Mouse (Mus musculus) stomach, postnatal 0 days (tissue): Measurements from ENCODE around the gene Pde8a. TPM values are rescaled to one million over a fixed set of nuclear protein-coding genes. Genes with fewer than 3 reads are reported as not detected.

Source experiments
- ATAC-seq: fragments of 200-750 bp; cut with Nextera tagmentation; 2 replicates; pipeline ENCODE4 v1.8.0; 2017; ENCODE audit not compliant: low FRiP score, low TSS enrichment
- DNase-seq: peaks from one replicate; pipeline ENCODE4 v3.0.0-alpha.2; 2016; ENCODE audit warnings: low spot score
- H3K27ac ChIP-seq: fragments of 300-500 bp; sonication (generic); replicated peaks from 2 replicates; pipeline ENCODE4 v1.5.1; 2014; ENCODE audit warnings: mild to moderate bottlenecking, control low read depth
- H3K27me3 ChIP-seq: fragments of 300-500 bp; sonication (generic); 2 replicates; pipeline ENCODE4 v1.6.1; 2014; ENCODE audit warnings: low read length; ENCODE audit not compliant: control insufficient read depth, insufficient read depth
- H3K36me3 ChIP-seq: fragments of 300-500 bp; sonication (generic); 2 replicates; pipeline ENCODE4 v1.6.1; 2014; ENCODE audit warnings: low read length, mixed read lengths; ENCODE audit not compliant: control insufficient read depth, insufficient read depth
- H3K4me1 ChIP-seq: fragments of 300-500 bp; sonication (generic); replicated peaks from 2 replicates; pipeline ENCODE4 v1.6.1; 2014; ENCODE audit warnings: antibody characterized with exemption; ENCODE audit not compliant: control insufficient read depth, insufficient read depth
- H3K4me2 ChIP-seq: fragments of 300-500 bp; sonication (generic); replicated peaks from 2 replicates; pipeline ENCODE4 v1.6.1; 2014; ENCODE audit warnings: low read depth, mild to moderate bottlenecking, control low read depth, moderate library complexity
- H3K4me3 ChIP-seq: fragments of 300-500 bp; sonication (generic); 2 replicates; pipeline ENCODE4 v1.5.1; 2014; ENCODE audit warnings: low read depth, low read length, control low read depth
- H3K9ac ChIP-seq: fragments of 300-500 bp; sonication (generic); 2 replicates; pipeline ENCODE4 v1.6.1; 2014; ENCODE audit warnings: mild to moderate bottlenecking, low read length, control low read depth, mixed read lengths
- H3K9me3 ChIP-seq: fragments of 300-500 bp; sonication (generic); 2 replicates; pipeline ENCODE4 v1.6.1; 2016; ENCODE audit warnings: low read length; ENCODE audit not compliant: control insufficient read depth
- CTCF ChIP-seq: IDR thresholded peaks from 2 replicates; pipeline ENCODE4 v1.5.1; 2016; ENCODE audit warnings: antibody characterized with exemption, low read depth, mild to moderate bottlenecking, moderate library complexity
- EP300 ChIP-seq: optimal IDR thresholded peaks from 2 replicates; pipeline ENCODE3; 2016; ENCODE audit warnings: antibody characterized with exemption
- WGBS: fragments of 180-500 bp; shearing (Covaris S2); extraction: QIAGEN DNeasy Blood & Tissue Kit; methylation state at CpG from one replicate; pipeline ENCODE4 v1.1.7; 2014; 5-methylcytosine and 5-hydroxymethylcytosine counted together
- polyA plus RNA-seq: library from polyadenylated mRNA; unstranded; fragments of >200 nt; fragmentation: Nextera tagmentation; extraction: Ambion mirVana; gene quantifications from 2 replicates; pipeline ENCODE4 v1.2.1, GENCODE M21; 2015

The Pde8a gene
- polyA plus RNA-seq, 1 experiment from 2014 or later, result 4.9 TPM

GRCm38 (mm10) chr7:81355746-81356145 lies 142.3 kb downstream of the Pde8a start:
- TF ChIP-seq CTCF (no peak), EP300 (no peak)
- WGBS, result 82% methylated on average over 7 of the region's 7 CpGs
- no peaks in the 10 kb centered on the region for H3K27me3 ChIP-seq

GRCm38 (mm10) chr7:81356360-81356759 lies 143.0 kb downstream of the Pde8a start:
- no peak for DNase-seq
- 87% methylated on average over 1 of the region's 1 CpGs for WGBS
- ATAC-seq, result no peak

More at GRCm38 (mm10) chr7:81355746-81356145, 142.3 kb downstream of the Pde8a start:
- H3K4me3 ChIP-seq, result no peak overlapping the region
- H3K27ac ChIP-seq, result no peak overlapping the region
- no peaks in the 10 kb centered on the region for H3K36me3 ChIP-seq
- H3K4me2 ChIP-seq, result no peak overlapping the region
- no peak overlapping the region for H3K9ac ChIP-seq
- no peaks in the 10 kb centered on the region for H3K9me3 ChIP-seq
- H3K4me1 ChIP-seq, result no peaks in the 10 kb centered on the region
- ATAC-seq, result no peak
- DNase-seq, result no peak

GRCm38 (mm10) chr7:81356975-81357374 lies 143.6 kb downstream of the Pde8a start:
- no peak overlapping the region for H3K4me3 ChIP-seq
- ATAC-seq (peak; percentile 91), DNase-seq (no peak)
- H3K27ac ChIP-seq, result no peak overlapping the region
- no peaks in the 10 kb centered on the region for H3K9me3 ChIP-seq
- no peaks in the 10 kb centered on the region for H3K4me1 ChIP-seq
- WGBS, result 59% methylated on average over 7 of the region's 7 CpGs
- no peaks in the 10 kb centered on the region for H3K27me3 ChIP-seq
- TF ChIP-seq CTCF, result no peak
- TF ChIP-seq EP300, result no peak
- no peak overlapping the region for H3K4me2 ChIP-seq
- H3K9ac ChIP-seq, result no peak overlapping the region
- H3K36me3 ChIP-seq, result no peaks in the 10 kb centered on the region

More at GRCm38 (mm10) chr7:81356360-81356759, 143.0 kb downstream of the Pde8a start:
- TF ChIP-seq EP300, result no peak
- TF ChIP-seq CTCF, result no peak
- Histone ChIP-seq H3K4me2 (no peak overlapping the region), H3K4me3 (no peak overlapping the region), H3K9ac (no peak overlapping the region), H3K4me1 (no peaks in the 10 kb centered on the region), H3K9me3 (no peaks in the 10 kb centered on the region), H3K27ac (no peak overlapping the region), H3K36me3 (no peaks in the 10 kb centered on the region), H3K27me3 (no peaks in the 10 kb centered on the region)

GRCm38 (mm10) chr7:81367946-81368345 lies 154.6 kb downstream of the Pde8a start:
- H3K9ac ChIP-seq, result no peak overlapping the region
- no peak overlapping the region for H3K27ac ChIP-seq
- H3K36me3 ChIP-seq, result no peaks in the 10 kb centered on the region
- H3K4me1 ChIP-seq, result no peaks in the 10 kb centered on the region; the same call in 1 of the 2 replicates
- WGBS, result 67% methylated on average over 3 of the region's 3 CpGs
- no peak for DNase-seq
- TF ChIP-seq EP300 (no peak), CTCF (no peak)
- H3K9me3 ChIP-seq, result no peaks in the 10 kb centered on the region
- no peak overlapping the region for H3K4me2 ChIP-seq
- no peak for ATAC-seq
- no peak overlapping the region for H3K4me3 ChIP-seq
- no peaks in the 10 kb centered on the region for H3K27me3 ChIP-seq

- WGBS, result 67% methylated on average over 3 of the region's 3 CpGs
- TF ChIP-seq CTCF (no peak), EP300 (no peak)
These were observed 156.3 kb downstream of the Pde8a start for GRCm38 (mm10) chr7:81369724-81370123.

GRCm38 (mm10) chr7:81371811-81372210 lies 158.4 kb downstream of the Pde8a start:
- ATAC-seq, result no peak
- no peak for TF ChIP-seq CTCF
- no peak for TF ChIP-seq EP300
- Histone ChIP-seq H3K9ac (no peak overlapping the region), H3K4me2 (no peak overlapping the region), H3K4me3 (no peak overlapping the region), H3K4me1 (no peaks in the 10 kb centered on the region; the same call in 1 of the 2 replicates), H3K9me3 (no peaks in the 10 kb centered on the region), H3K36me3 (no peaks in the 10 kb centered on the region), H3K27me3 (no peaks in the 10 kb centered on the region), H3K27ac (no peak overlapping the region)
- no peak for DNase-seq
- WGBS, result 16% methylated on average over 5 of the region's 5 CpGs

More at GRCm38 (mm10) chr7:81369724-81370123, 156.3 kb downstream of the Pde8a start:
- Histone ChIP-seq H3K9ac (no peak overlapping the region), H3K4me3 (no peak overlapping the region), H3K4me1 (no peaks in the 10 kb centered on the region; the same call in 1 of the 2 replicates), H3K4me2 (no peak overlapping the region), H3K27ac (no peak overlapping the region), H3K9me3 (no peaks in the 10 kb centered on the region), H3K36me3 (no peaks in the 10 kb centered on the region), H3K27me3 (no peaks in the 10 kb centered on the region)
- DNase-seq (no peak), ATAC-seq (no peak)
